Mouse (Mus musculus) erythroid progenitor cell, adult 5-6 weeks (primary cell): ENCODE results near the gene Cmss1. TPM values are rescaled to one million over a fixed set of nuclear protein-coding genes. Genes with fewer than 3 reads are reported as not detected.

Source experiments
- ATAC-seq: replicated peaks from 2 replicates; pipeline ENCODE4 v1.8.0; 2016; ENCODE audit warnings: moderate number of reproducible peaks, mild to moderate bottlenecking, moderate TSS enrichment, inconsistent platforms; ENCODE audit not compliant: poor library complexity, low FRiP score, severe bottlenecking
- total RNA-seq, 2 experiments: library from RNA; stranded (forward) in 1 of 2; stranded (reverse) in 1 of 2; fragments of 150-400 nt in 1 of 2; fragments of 186-747, 209-891 nt in 1 of 2; gene quantifications; 2 replicates each; pipeline versions ENCODE4 v1.2.3 to v1.2.4; 2015 to 2017; ENCODE audit warnings: low replicate concordance in 2 of 2

Gene Cmss1
- total RNA-seq, 2 experiments from 2014 or later: 8.4 TPM; not detected in 1

- ATAC-seq: no peak
Observed at GRCm38 (mm10) chr16:57483503-57483902, 123.2 kb downstream of the Cmss1 start.

DNA sequence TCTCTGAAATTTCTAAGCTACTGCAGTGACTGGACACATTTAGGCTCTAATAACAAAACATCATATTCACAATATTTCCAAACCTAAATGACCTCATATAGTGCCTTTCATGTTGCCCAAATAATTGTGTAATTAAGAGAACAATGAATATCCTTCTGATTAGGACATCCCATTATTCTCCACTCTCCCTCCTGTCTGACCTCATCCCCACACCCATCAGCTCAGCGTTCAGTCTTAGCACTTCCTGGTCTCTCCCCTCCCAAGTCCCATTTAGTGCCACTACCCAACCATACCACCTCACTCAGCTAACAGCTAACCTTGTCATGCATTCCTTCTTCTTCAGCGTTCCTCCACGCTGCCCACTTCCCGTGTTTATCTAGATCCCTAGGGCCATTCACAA lies 123.8 kb downstream of the Cmss1 start:
- ATAC-seq: no peak

- ATAC-seq: no peak
Observed at GRCm38 (mm10) chr16:57482264-57482663, 124.4 kb downstream of the Cmss1 start.

GRCm38 (mm10) chr16:57479776-57480175 lies 126.9 kb downstream of the Cmss1 start:
- no peak for ATAC-seq

DNA sequence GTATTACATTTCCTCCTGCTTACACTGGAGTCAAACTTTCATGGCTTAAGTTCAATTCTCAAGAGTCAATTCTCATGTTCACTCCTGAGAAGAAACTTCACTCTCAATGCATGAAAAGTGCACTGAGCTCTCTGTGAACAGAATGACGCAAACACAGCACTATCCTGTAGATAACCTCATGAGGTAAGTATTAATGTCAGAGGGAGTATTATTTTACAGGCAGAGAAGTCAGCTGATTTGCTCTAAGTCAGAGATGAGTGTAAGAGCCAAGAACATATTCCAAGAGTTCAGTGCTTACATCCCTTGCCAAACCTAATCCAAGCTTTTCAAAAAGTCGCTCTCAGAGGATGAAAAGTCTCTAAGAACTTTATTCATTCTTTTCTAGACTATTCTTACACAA lies 128.2 kb downstream of the Cmss1 start:
- no peak for ATAC-seq

GRCm38 (mm10) chr16:57473415-57474085 lies 133.1 kb downstream of the Cmss1 start:
- no peak for ATAC-seq

- ATAC-seq: no peak
Observed at GRCm38 (mm10) chr16:57471071-57471470, 135.6 kb downstream of the Cmss1 start.

GRCm38 (mm10) chr16:57470286-57470830 lies 136.3 kb downstream of the Cmss1 start:
- no peak for ATAC-seq

DNA sequence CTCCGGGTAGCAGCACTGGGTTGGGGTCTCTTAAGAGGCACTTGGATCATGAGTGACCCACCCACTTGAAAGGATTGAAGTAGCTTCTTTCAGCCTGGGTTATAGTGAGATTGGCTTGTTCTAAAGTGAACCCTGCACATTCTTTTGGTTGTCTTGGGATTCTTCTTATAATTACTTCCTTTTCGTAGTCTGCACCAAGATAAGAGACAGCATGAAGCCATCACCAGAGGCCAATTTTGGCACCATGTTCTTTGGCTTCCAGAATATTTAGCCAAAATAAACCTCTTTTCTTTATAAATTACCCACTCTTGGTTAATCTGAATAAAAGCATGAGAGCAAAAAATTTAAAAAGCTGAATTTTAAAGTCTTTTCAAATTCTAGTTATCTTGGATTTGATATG lies 136.8 kb downstream of the Cmss1 start:
- ATAC-seq: no peak

DNA sequence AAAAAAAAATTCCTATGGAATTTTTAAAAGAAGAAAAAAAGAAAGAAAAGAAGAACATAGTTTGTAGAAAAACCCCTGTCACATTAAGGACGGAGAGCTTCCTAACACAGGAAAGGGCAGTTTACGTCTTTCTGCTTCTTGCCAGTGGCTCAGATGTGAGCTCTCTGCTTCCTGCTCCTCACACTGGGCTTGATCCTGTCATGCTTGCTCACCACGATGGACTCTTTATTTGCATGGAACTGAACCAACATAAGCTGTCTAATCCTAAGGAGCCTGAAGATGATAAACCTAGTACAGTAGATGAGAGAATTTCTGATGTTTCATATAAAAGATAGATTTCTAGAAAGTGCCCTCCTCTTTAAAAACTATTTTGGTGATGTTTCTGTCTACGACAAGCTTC lies 137.4 kb downstream of the Cmss1 start:
- no peak for ATAC-seq

GRCm38 (mm10) chr16:57465386-57465913 lies 141.2 kb downstream of the Cmss1 start:
- no peak for ATAC-seq

DNA sequence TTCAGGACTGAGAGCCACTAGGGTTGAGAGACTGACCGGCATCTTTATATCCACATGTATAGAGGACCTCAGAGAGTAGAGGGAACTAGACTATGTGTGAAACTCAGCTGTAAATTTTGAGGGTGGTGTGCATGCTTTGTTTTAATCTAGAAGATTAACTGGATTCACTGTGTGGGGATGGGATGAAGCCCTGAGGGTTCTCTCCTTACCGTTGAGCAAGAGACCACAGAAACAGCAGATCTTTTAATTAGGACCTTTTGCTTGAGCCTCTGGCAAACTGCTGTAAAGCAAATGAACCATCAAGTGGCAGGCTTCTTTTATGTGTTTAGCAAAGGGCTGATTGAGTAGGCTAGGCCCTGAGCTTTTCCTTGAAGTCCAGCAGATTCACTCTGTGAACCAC lies 150.7 kb downstream of the Cmss1 start:
- no peak for ATAC-seq

GRCm38 (mm10) chr16:57455573-57455972 lies 151.1 kb downstream of the Cmss1 start:
- ATAC-seq: no peak

- ATAC-seq: no peak
Observed at GRCm38 (mm10) chr16:57454106-57454763, 152.4 kb downstream of the Cmss1 start.

- no peak for ATAC-seq
Observed at GRCm38 (mm10) chr16:57453009-57453408, 153.7 kb downstream of the Cmss1 start.

GRCm38 (mm10) chr16:57445096-57446094 lies 161.3 kb downstream of the Cmss1 start:
- no peak for ATAC-seq

GRCm38 (mm10) chr16:57440706-57441437 lies 165.8 kb downstream of the Cmss1 start:
- ATAC-seq: no peak

DNA sequence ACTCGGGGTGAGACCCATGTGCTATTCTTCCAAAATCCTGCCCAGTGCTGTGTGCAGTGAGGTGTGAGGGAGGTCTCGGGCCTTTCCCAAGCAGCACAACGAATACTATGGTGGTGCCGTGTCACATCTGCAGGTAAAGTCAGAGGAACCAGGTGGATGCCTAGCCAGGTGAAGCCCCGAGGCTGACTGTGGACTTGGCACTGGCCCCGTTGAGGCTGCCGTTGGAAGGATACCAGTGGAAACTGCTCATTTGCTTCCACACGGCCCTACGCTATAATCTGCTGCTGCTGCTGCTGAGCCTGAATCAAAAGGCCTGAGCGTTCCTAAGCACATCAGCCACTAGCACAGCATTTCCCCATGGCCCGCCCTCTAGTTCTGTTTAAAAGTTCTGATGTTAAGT lies 167.5 kb downstream of the Cmss1 start:
- ATAC-seq: no peak

GRCm38 (mm10) chr16:57438288-57438685 lies 168.4 kb downstream of the Cmss1 start:
- no peak for ATAC-seq
